Mouse (Mus musculus) lung, embryonic 14.5 days (tissue): ENCODE measurements at regions not wholly inside any gene's neighbourhood (a gene's known extent, or its start where the extent isn't known, plus 50 kb on each side); places are given as distances from the start of the nearest gene placed in this dataset.

Experiments
- ATAC-seq: fragments of 200-750 bp; cut with Nextera tagmentation; 2 replicates; pipeline ENCODE4 v1.8.0; 2017; ENCODE audit warnings: mild to moderate bottlenecking, moderate TSS enrichment, moderate library complexity; ENCODE audit not compliant: insufficient read depth
- DNase-seq: peaks from one replicate; pipeline ENCODE4 v3.0.0-alpha.2; 2015
- H3K27ac ChIP-seq: fragments of 300-500 bp; sonication (generic); 2 replicates; pipeline ENCODE4 v1.5.1; 2014; ENCODE audit warnings: low read depth, mild to moderate bottlenecking, moderate library complexity
- H3K27me3 ChIP-seq: fragments of 300-500 bp; sonication (generic); 2 replicates; pipeline ENCODE4 v1.6.1; 2014; ENCODE audit warnings: low read length, control low read depth; ENCODE audit not compliant: insufficient read depth
- H3K36me3 ChIP-seq: fragments of 300-500 bp; sonication (generic); 2 replicates; pipeline ENCODE4 v1.6.1; 2014; ENCODE audit warnings: control low read depth; ENCODE audit not compliant: insufficient read depth
- H3K4me1 ChIP-seq: fragments of 300-500 bp; sonication (generic); 2 replicates; pipeline ENCODE4 v1.6.1; 2014; ENCODE audit warnings: antibody characterized with exemption, control low read depth; ENCODE audit not compliant: insufficient read depth
- H3K4me2 ChIP-seq: fragments of 300-500 bp; sonication (generic); 2 replicates; pipeline ENCODE4 v1.6.1; 2014; ENCODE audit warnings: mild to moderate bottlenecking
- H3K4me3 ChIP-seq: fragments of 300-500 bp; sonication (generic); 2 replicates; pipeline ENCODE4 v1.5.1; 2014; ENCODE audit warnings: low read depth, low read length
- H3K9ac ChIP-seq: fragments of 300-500 bp; sonication (generic); 2 replicates; pipeline ENCODE4 v1.6.1; 2014
- H3K9me3 ChIP-seq: fragments of 300-500 bp; sonication (generic); 2 replicates; pipeline ENCODE4 v1.6.1; 2016; ENCODE audit warnings: low read depth, low read length, control low read depth
- CTCF ChIP-seq: IDR thresholded peaks from 2 replicates; pipeline ENCODE4 v1.5.1; 2016; ENCODE audit warnings: antibody characterized with exemption, low read depth
- WGBS: fragments of 180-500 bp; shearing (Covaris S2); extraction: QIAGEN DNeasy Blood & Tissue Kit; methylation state at CpG from one replicate; pipeline ENCODE4 v1.1.7; 2014; 5-methylcytosine and 5-hydroxymethylcytosine counted together

DNA sequence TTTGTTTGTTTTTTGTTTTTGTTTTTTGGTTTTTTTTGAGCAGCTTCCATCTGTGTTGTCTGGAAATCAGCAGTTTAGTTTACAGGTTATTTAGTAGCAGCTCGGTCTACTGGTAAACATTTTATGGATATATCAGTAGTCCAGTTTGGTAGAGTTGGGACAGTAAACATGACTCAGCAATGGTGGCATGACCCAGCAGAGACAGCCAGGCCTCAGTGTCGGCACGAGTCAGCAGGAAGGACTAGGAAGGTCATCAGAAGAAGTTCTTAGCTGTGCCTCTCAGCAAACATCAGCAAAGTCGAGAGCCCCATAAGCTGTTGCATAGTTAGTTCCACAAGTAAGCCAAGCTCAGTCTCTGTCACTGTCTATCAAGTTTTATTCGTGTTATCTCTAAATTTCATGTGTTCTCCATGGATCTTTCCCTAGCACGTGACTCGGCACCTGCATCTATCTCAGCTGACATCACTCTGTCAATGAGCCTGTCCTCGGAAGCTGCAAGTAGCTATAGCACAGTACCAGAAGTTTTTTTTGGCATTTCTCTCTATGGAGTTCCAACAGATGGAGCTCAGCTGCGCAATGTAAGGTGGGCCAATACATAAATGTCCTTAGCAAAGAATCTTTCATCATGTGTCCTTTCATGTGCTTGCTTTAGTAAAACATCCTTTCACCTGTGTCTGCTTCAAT lies 71.3 kb downstream of the Ackr3 start:
- ATAC-seq (no peak), DNase-seq (no peak)
- 78% methylated on average over 9 of the region's 9 CpGs for WGBS
- Histone ChIP-seq H3K9ac (no peak overlapping the region), H3K4me3 (no peak overlapping the region), H3K27me3 (no peaks in the 10 kb centered on the region), H3K4me2 (no peak overlapping the region), H3K27ac (no peak overlapping the region), H3K9me3 (peaks cover 4% of the 10 kb centered on the region; the same call in 1 of the 2 replicates), H3K36me3 (no peaks in the 10 kb centered on the region), H3K4me1 (no peaks in the 10 kb centered on the region)
- TF ChIP-seq CTCF: no peak

DNA sequence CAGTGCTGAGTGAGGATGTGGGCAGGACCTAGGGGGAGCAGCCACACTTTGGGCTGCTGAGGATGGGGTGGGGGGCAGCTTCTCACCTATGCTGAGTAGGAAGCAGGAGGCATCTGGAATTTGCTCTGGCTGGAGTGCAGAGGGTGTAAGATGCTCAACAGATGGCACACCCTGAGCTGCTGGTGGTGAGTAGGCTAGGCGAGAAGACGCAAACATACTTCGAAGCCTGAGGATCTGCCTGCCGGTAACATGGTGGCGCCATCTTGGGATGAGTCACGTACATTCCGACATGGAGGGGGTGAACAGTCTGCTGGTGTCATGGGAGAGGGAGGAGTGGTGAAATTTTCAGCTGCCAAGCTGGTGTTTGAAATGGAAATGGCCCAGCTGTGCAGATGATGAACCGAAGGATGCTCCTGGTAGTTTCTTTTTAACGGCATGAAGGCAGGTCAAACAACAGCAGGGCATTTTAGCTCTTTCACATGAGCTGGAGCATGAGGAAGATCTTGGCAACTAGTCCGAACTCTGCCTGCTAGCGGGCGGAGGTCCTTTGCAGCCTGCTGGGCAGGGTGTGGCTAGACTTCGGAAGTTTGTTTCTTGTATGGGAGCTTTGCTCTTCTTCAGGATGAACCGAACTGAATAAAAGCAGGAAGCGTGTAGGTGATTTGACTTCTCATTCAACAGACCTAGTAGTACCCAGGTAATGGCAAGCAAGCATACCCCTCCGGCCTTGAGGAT lies 72.2 kb downstream of the Ackr3 start:
- no peak for TF ChIP-seq CTCF
- peaks cover 4% of the 10 kb centered on the region; the same call in 1 of the 2 replicates for H3K9me3 ChIP-seq
- H3K4me2 ChIP-seq: no peak overlapping the region
- H3K9ac ChIP-seq: no peak overlapping the region
- 75% methylated on average over 16 of the region's 16 CpGs for WGBS
- no peak overlapping the region for H3K4me3 ChIP-seq
- H3K27me3 ChIP-seq: no peaks in the 10 kb centered on the region; the same call in 1 of the 2 replicates
- ATAC-seq (no peak), DNase-seq (no peak)
- no peaks in the 10 kb centered on the region for H3K4me1 ChIP-seq
- no peaks in the 10 kb centered on the region for H3K36me3 ChIP-seq
- no peak overlapping the region for H3K27ac ChIP-seq

- TF ChIP-seq CTCF: no peak
- H3K9ac ChIP-seq: no peak overlapping the region
- no peak for ATAC-seq
- no peak for DNase-seq
- H3K4me2 ChIP-seq: no peak overlapping the region
- 71% methylated on average over 18 of the region's 18 CpGs for WGBS
- 0 out of 2 replicates have a peak, but pooled peaks cover 4% of the 10 kb centered on the region for H3K4me1 ChIP-seq
- H3K36me3 ChIP-seq: no peaks in the 10 kb centered on the region
- peaks cover 5% of the 10 kb centered on the region; the same call in 1 of the 2 replicates for H3K27me3 ChIP-seq
- no peaks in the 10 kb centered on the region for H3K9me3 ChIP-seq
- H3K27ac ChIP-seq: no peak overlapping the region
- no peak overlapping the region for H3K4me3 ChIP-seq
Observed at GRCm38 (mm10) chr1:90277486-90278255, 73.9 kb downstream of the Ackr3 start.

DNA sequence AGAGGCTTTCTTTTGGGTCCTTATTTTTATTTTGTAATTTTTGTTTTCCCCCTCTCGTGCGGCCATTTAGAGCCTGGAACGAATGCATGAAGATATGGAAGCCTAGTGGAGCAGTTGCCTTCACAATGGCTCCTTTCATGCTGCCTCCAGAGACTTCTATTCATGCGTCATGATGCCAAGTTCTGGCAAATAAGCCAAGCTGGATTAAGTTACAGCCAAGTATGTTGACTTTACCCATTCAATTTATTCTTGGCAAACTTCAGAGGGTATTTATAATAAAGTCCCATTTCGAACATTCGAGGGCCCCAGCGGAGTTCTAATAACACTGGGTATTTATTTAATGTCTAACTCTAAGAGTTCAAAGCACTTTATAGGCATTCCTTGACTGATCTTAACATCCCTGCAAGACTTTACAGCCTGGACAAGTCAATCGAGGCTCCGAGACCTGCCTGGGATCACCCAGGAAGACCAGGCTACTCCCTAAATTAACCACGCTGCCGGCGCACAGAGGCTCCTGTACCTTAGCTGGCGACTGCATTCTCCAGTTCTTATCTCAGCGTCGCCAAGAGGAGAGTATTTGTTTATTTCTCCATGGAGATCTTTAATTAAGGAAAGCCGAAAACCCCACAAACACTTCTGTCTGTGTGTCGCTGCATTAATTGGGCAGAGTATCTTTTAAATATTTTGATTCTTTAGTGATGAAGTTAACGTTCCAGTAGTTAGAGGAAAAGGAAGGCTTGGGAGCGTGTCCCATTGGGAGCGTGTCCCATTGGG lies 75.5 kb downstream of the Ackr3 start:
- no peak overlapping the region for H3K4me3 ChIP-seq
- H3K9me3 ChIP-seq: no peaks in the 10 kb centered on the region
- H3K36me3 ChIP-seq: no peaks in the 10 kb centered on the region
- ATAC-seq (no peak), DNase-seq (peak; percentile 55)
- no peak overlapping the region for H3K9ac ChIP-seq
- no peak overlapping the region for H3K4me2 ChIP-seq
- peaks cover 12% of the 10 kb centered on the region; the same call in 1 of the 2 replicates for H3K27me3 ChIP-seq
- 42% methylated on average over 20 of the region's 20 CpGs for WGBS
- no peak overlapping the region for H3K27ac ChIP-seq
- TF ChIP-seq CTCF: no peak
- 0 out of 2 replicates have a peak, but pooled peaks cover 6% of the 10 kb centered on the region for H3K4me1 ChIP-seq

- H3K36me3 ChIP-seq: no peaks in the 10 kb centered on the region
Observed at GRCm38 (mm10) chr1:90280227-90280626, 76.4 kb downstream of the Ackr3 start.

DNA sequence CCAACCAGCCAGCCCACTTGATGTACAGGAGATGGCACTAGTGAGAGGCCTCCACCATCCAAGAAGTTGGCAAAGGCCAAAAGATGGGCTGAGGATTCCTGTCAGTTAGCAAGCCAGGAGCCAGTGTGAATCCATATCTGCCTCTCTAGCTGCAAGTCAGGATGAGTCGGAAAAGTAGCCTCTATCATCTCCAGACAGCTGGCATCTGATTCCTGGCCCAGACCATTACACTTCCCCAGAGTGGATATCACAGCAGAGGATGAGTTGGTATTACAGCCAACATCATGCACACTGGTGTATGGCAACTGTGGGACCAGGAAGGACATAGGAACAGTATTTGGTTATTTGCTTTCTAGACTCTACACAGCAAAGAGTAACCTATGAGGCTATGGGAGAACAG lies 77.5 kb downstream of the Ackr3 start:
- no peaks in the 10 kb centered on the region for H3K9me3 ChIP-seq
- 86% methylated on average over 1 of the region's 1 CpGs for WGBS
- peaks cover 15% of the 10 kb centered on the region; the same call in 1 of the 2 replicates for H3K27me3 ChIP-seq
- H3K36me3 ChIP-seq: no peaks in the 10 kb centered on the region
- no peak for ATAC-seq
- H3K9ac ChIP-seq: no peak overlapping the region
- peaks cover 8% of the 10 kb centered on the region; the same call in 1 of the 2 replicates for H3K4me1 ChIP-seq
- DNase-seq: no peak
- H3K4me3 ChIP-seq: no peak overlapping the region
- no peak for TF ChIP-seq CTCF
- H3K27ac ChIP-seq: no peak overlapping the region
- no peak overlapping the region for H3K4me2 ChIP-seq

More at GRCm38 (mm10) chr1:90280227-90280626, 76.4 kb downstream of the Ackr3 start:
- Histone ChIP-seq H3K9ac (no peak overlapping the region), H3K4me2 (no peak overlapping the region), H3K9me3 (no peaks in the 10 kb centered on the region), H3K4me1 (0 out of 2 replicates have a peak, but pooled peaks cover 8% of the 10 kb centered on the region), H3K27ac (no peak overlapping the region), H3K27me3 (peaks cover 14% of the 10 kb centered on the region; the same call in 1 of the 2 replicates), H3K4me3 (no peak overlapping the region)
- no peak for TF ChIP-seq CTCF
- DNase-seq (no peak), ATAC-seq (no peak)
- 68% methylated on average over 8 of the region's 8 CpGs for WGBS
